Mouse (Mus musculus): ENCODE results near the gene Cox6a2.

Cox6a2 gene

DNA sequence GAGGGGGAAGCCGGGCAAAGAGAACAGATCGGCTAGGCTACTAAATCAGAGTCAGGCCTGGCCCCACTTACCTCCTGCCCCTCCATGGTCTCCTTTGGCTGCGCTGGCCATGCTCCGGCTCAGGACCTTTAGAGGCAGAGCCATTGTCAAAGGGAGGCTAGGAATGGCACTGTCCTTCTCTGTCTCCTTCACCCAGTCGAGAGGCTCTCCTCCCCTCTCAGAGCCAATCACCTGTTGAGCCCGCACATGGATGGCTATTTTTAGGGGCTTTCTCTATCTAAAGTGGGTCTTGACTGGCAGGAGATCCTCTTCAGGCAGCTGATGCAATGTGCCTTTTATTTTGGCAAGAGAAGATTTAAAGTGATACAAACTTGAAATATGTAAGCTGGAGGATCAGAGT is at the start of gene Cox6a2:
Gene Cox6a2, minus strand, starts transcription at position 236 of the 400 bp plus-strand sequence.
- DNase-seq (ENCODE audit: low spot score in 2 of 2), result no peak

DNA sequence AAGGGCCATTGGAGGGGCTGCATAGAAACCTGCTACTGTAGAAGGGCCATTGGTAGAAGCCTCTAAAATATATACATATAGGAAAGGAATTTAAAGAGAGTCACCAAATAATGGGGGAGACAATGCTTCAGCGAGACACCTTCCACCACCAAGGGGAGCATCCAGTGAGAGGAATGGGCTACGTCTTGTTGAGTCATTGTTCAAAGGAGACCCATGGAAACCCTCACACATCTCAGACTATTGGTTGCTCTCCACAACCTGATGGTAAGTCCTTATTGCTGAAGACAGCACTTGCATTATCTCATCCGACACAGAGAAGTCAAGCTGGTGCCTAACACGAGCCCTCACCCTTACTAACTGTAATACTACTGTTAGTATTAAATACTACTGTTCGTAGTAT is 49.6 kb upstream of the Cox6a2 start:
- no peak for DNase-seq (ENCODE audit: low spot score in 2 of 2)

GRCm38 (mm10) chr7:128254978-128255377 is 48.8 kb upstream of the Cox6a2 start:
- DNase-seq (ENCODE audit: low spot score in 2 of 2), result no peak

DNA sequence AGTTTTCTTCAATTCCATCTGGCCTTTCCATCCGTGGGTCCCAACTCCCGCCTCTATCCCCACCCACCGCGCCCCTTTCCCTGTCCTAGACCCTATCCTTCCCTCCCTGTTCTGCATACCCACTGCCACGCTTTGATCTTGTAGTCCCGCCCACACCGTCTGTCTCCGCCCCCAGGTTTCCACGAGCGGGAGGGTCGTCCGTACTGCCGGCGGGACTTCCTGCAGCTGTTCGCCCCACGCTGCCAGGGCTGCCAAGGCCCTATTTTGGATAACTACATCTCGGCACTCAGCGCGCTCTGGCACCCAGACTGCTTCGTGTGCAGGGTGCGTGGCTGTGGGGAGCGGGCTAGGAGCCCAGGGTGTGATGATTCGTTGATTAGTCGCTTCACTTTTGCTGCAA is 46.4 kb upstream of the Cox6a2 start:
- peak; percentile 75 to 80 for DNase-seq (ENCODE audit: low spot score in 2 of 2)

- no peak for DNase-seq (ENCODE audit: low spot score in 2 of 2)
Measured at GRCm38 (mm10) chr7:128251946-128252345, 45.8 kb upstream of the Cox6a2 start.

DNA sequence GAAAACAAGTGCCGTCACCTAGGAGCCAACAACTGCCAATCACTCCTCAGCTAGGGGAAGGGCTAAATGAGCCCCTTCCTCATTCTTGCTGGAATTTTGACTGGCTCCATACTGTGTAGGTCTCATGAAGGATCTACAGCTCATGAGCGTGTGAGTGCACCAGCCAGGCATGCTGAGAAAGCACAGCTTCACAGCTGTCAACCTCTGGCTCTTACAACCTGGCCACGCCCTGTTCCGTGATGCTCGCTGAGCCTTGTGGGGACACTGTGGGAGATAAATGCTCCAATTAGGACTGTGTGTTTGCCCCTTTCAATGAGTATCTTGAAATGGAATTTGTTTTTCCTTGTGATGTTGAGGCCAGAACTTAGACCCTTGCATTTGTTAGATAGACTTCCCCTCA is 43.8 kb upstream of the Cox6a2 start:
- no peak for DNase-seq (ENCODE audit: low spot score in 2 of 2)

DNA sequence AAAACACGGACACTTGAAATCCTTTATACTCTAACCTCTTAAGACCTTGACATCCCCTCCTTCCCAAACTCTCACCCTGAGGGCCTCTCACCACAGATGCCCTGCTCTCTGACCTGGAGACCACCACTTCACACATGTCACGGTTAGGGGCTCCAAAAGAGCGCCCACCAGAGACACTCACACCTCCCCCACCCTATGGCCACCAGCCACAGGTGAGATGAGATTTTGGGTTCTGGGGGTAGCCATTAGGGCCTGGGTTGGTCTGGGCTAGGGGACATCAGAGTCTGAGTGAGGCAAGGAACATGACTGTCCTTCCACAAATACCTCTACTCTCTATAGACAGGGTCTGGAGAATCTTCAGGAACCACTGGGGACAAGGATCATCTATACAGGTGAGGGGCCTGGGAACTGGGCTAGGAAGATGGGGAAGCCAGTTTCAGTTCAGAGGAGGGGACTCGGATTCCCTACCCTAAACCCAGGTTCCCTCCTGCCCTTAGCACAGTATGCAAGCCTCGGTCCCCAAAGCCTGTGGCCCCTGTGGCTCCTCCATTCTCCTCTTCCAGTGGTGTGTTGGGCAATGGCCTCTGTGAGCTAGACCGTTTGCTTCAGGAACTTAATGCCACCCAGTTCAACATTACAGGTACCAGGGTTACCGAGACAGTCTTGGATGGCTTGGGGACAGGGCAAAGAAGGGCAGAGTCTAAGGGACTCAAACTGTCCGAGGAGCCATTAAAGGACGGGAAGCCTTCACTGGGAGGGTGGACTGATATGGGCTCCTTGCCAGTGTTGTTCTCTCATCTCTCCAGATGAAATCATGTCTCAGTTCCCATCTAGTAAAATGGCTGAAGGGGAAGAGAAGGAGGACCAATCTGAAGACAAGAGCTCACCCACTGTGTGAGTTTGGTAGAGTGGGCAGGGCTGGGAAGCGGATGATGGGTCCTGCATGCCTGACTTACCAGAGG is 42.2 kb upstream of the Cox6a2 start:
- no peak for DNase-seq (ENCODE audit: low spot score in 2 of 2)

- DNase-seq (ENCODE audit: low spot score in 2 of 2), result peak; percentile 91 to 92
Measured at GRCm38 (mm10) chr7:128247443-128247842, 41.3 kb upstream of the Cox6a2 start.

GRCm38 (mm10) chr7:128246496-128247391 is 40.6 kb upstream of the Cox6a2 start, which contains the start of gene Tgfb1i1:
Gene Tgfb1i1, plus strand, starts transcription at chr7:128246812.
- DNase-seq (ENCODE audit: low spot score in 2 of 2), result peak; percentile 60 to 65

DNA sequence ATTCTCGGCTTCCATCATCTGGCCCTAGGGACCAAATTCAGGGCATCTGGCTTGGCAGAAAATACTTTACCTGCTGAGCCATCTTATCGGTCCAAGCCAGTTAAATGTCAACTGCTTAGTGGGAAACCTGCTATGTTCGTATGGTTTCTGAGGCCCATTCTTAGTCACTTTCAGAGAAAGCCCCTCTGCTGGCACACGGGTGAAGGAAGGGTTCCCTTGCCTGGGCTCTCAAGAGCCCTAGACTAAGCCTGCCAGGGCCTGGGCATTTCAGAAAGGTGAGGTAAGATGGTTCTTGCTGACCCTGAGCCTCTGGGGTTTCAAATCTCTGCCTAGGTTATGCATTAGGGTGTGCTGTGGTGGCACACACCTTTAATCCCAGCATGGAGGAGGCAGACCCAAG is 39.4 kb upstream of the Cox6a2 start:
- DNase-seq (ENCODE audit: low spot score in 2 of 2), result no peak

GRCm38 (mm10) chr7:128244410-128245025 is 38.3 kb upstream of the Cox6a2 start:
- DNase-seq (ENCODE audit: low spot score in 2 of 2), result no peak

- no peak for DNase-seq (ENCODE audit: low spot score in 2 of 2)
Measured at GRCm38 (mm10) chr7:128243921-128244320, 37.7 kb upstream of the Cox6a2 start.

- DNase-seq (ENCODE audit: low spot score in 2 of 2), result no peak
Measured at GRCm38 (mm10) chr7:128242331-128242730, 36.1 kb upstream of the Cox6a2 start.

DNA sequence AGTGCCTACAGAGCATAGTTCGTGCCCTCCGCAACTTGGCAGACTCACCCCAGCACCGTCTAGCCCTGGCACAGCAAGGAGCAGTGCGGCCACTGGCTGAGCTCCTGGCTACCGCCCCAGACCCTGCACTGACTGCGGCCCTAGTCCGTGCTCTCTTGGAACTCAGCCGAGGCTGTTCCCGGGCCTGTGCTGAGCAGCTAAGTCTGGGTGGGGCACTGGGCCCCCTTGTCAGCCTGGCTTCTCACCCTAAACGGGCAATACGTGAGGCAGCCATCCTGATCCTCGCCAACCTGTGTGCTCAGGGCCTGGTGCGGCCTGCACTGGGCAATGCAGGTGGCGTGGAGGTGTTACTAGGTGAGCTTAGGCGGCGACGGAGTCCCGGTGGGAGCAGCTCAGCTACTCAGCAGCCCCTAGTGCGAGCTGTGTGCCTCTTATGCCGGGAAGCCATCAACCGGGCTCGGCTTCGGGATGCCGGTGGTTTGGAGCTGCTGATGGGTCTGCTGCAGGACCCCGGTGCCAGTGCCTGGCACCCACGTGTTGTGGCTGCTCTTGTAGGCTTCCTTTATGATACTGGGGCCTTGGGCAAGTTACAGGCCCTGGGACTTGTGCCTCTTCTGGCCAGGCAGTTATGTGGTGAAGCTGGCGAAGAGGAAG is 34.1 kb upstream of the Cox6a2 start:
- DNase-seq (ENCODE audit: low spot score in 2 of 2), result no peak

DNA sequence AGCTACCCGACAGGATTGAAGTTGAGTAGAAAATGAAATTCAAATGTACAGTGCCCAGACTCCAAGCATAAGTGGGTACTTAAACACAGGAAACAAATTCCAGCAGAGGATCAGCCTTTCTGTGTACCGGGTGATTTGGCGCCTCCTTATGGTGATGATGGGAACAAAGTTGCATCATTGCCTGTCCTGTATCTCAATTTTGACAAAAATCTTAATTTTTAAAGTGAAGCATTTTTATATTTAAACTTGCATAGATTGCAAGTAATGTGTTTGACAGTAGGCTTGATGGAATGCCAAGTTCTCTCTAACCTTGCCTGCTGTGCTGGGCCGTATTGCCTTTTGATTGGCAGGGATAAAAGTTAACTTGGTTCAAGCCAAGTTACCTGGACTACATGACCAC is 32.8 kb upstream of the Cox6a2 start:
- DNase-seq (ENCODE audit: low spot score in 2 of 2), result no peak

DNA sequence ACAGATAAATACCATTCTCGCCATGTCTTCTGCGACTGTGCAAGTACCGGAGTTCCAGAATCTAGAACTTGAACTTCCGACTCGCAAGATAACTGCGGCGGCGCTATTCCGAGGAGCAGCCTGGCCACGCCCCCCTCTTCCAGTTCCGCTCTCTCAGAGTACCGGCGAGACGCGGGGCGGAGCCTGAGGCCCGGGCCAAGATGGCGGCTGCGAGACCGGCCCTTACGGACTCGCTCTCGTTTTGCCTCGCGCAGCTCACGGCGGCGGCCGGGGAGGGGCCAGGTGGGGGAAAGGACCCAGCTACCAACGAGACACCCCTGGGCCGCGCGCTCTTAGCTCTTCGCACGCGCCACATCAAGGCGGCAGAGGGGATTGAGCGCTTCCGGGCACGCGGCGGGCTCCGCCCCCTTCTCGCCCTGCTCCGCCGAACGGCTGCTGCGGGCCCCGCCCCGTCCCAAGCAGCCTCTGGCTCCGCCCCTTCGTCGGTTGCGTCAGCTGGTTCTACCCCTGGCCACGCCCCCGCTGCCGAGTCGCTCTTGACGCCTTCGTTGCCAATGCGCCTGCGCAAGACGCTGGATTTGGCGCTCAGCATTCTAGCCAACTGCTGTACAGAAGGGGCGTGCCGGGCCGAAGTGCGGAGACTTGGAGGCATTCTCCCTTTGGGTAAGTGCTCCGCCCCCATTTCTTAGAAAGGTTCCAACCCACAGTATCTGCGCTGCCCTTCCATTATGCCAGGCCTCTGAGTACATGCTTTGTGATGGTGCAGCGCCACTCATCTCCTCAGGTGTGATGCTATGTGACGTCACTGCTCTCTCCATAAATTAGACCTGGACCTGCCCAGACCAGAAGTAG is 32.0 kb upstream of the Cox6a2 start, which contains the start of gene 9130023H24Rik:
Gene 9130023H24Rik, minus strand, starts transcription at position 105 of the 852 bp plus-strand sequence.
- peak; percentile 99 for DNase-seq (ENCODE audit: low spot score in 2 of 2)

DNA sequence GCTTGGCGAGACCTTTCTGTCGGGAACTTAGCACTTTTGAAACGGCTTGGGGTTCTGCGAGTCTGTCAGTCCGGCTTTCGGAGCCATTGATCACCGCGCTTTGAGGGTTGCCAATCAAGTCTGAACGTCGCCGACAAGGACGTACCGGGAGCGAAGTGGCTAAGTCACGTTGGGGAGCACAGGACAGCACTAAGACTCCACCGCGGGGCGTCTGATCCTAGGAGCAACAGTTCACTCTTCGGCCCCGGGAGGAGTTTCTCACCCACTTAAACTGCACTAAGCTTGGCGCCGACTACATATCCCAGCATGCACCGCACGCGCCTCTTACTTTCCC is 31.4 kb upstream of the Cox6a2 start:
- DNase-seq (ENCODE audit: low spot score in 2 of 2), result no peak

DNA sequence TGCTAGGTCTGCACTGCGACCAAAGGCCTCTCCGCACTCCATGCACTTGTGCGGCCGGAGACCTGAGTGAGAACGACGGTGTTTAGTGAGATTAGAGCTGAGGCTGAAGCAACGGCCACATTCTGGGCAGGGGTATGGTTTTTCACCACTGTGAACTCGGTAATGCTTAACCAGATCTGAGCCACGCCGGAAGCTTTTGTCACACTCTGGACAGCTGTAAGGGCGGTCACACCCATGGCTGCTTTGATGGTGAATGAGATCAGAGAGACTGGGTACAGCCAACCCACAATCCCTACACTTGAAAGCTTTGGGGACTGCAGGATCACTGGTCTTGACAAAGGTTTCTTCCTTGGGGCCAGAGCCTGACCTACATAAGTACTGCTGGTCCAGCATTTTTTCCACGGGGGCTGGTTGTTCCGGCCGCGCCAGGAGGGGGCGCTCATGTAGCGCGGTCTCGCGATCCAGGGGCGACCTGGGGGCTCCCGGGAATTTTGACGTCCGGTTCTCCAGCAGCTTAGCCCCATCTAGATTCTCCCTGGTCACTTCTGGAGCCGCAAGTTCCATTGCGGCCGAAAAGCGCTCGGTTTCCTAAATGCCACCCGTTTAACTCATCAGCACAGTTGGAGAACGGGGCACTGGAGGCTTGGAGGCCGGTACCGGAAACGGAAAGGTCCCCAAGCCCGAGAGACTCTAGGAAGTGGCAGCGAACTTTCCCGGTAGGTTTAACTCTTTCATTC is 30.8 kb upstream of the Cox6a2 start, which contains the start of gene Armc5:
Gene Armc5, plus strand, starts transcription at position 487 of the 737 bp plus-strand sequence.
- DNase-seq (ENCODE audit: low spot score in 2 of 2), result peak; percentile 86 to 90

- no peak for DNase-seq (ENCODE audit: low spot score in 2 of 2)
Measured at GRCm38 (mm10) chr7:128236426-128236825, 30.2 kb upstream of the Cox6a2 start.

DNA sequence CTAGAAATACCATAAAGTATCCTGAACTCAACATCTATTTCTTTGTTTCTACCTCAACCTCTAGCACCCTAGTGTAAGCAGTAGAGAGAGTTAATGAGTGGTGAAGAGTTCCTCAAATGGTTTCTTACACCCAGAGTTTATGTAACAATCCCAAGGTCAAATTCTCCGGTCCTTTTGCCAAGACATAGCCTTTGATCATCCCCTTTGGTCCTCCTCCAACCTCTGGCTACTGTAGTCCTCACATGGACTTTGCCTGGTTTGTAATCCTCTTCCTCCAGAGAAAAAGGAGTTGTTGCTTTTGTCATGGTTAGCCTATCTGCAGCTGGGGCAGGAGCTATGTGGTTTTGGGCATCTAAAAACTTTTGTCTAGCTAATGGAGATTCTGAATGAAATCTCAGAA is 29.3 kb upstream of the Cox6a2 start:
- DNase-seq (ENCODE audit: low spot score in 2 of 2), result no peak

Data from right cerebral cortex, adult 2 months (tissue).